Mouse (Mus musculus): ENCODE measurements at regions not wholly inside any gene's neighbourhood (a gene's known extent, or its start where the extent isn't known, plus 50 kb on each side); places are given as distances from the start of the nearest gene placed in this dataset.

- H3K36me3 ChIP-seq (replicated peaks in 1 of 2; ENCODE audit: control insufficient read depth in 1 of 2, insufficient read depth in 1 of 2, low read length in 1 of 2) = no peaks in the 10 kb centered on the region
- H3K4me3 ChIP-seq (replicated peaks in 1 of 3; ENCODE audit: low read depth in 2 of 3, low read length in 2 of 3, poor library complexity in 1 of 3) = no peak overlapping the region
- H3K27ac ChIP-seq (ENCODE audit: insufficient read depth, low read depth) = no peak overlapping the region
- H3K9me3 ChIP-seq (replicated peaks; ENCODE audit: low read length) = peaks cover 20% of the 10 kb centered on the region
- H3K4me2 ChIP-seq (ENCODE audit: insufficient read depth, low read depth, poor library complexity, severe bottlenecking) = no peak overlapping the region
- dilution Hi-C loops (cut with MboI; ENCODE audit: extremely low pct_ligation_motif_present, extremely low pct_unique_long_range_greater_than_20kb, low sequenced_read_pairs) (no loop called here), in situ Hi-C loops (cut with MboI; ENCODE audit: low pct_ligation_motif_present, low pct_unique_long_range_greater_than_20kb, low sequenced_read_pairs) (no loop called here)
- H3K79me2 ChIP-seq (replicated peaks; ENCODE audit: control insufficient read depth, extremely low read depth, insufficient read depth, poor library complexity, severe bottlenecking) = no peaks in the 10 kb centered on the region
- no peaks in the 10 kb centered on the region for H3K27me3 ChIP-seq (replicated peaks)
- no peak for DNase-seq (ENCODE audit: extremely low read depth)
- TF ChIP-seq PAX5 (IDR thresholded peaks at IDR 0.05; ENCODE audit: low read length) (no peak), ZC3H11A (IDR thresholded peaks at IDR 0.05; ENCODE audit: low read depth, low read length) (no peak)
- H3K9ac ChIP-seq (ENCODE audit: insufficient read depth, low read depth) = no peak overlapping the region
- H3K4me1 ChIP-seq (ENCODE audit: control insufficient read depth in 1 of 2, insufficient read depth in 2 of 2) = no peaks in the 10 kb centered on the region
These were observed 192.8 kb upstream of the Negr1 start for GRCm38 (mm10) chr3:156368669-156369343.

- in situ Hi-C loops (cut with MboI; ENCODE audit: low pct_ligation_motif_present, low pct_unique_long_range_greater_than_20kb, low sequenced_read_pairs) = no loop called here
- TF ChIP-seq BHLHE40 (IDR thresholded peaks at IDR 0.05; ENCODE audit: low read depth, low read length) (no peak), EP300 (IDR thresholded peaks at IDR 0.05; ENCODE audit: low read length) (no peak), ZMIZ1 (IDR thresholded peaks at IDR 0.05; ENCODE audit: low read depth, low read length) (no peak), ELF1 (IDR thresholded peaks at IDR 0.05; ENCODE audit: low read depth, low read length) (no peak), PAX5 (IDR thresholded peaks at IDR 0.05; ENCODE audit: low read length) (no peak), TBP (conservative IDR thresholded peaks at IDR 0.05; ENCODE audit: low read depth, low read length) (no peak)
- Histone ChIP-seq H3K4me3 (replicated peaks in 1 of 3; ENCODE audit: low read depth in 2 of 3, low read length in 2 of 3, poor library complexity in 1 of 3) (no peak overlapping the region), H3K36me3 (replicated peaks in 1 of 2; ENCODE audit: control insufficient read depth in 1 of 2, insufficient read depth in 1 of 2, low read length in 1 of 2) (no peaks in the 10 kb centered on the region), H3K27me3 (replicated peaks) (no peaks in the 10 kb centered on the region), H3K79me2 (replicated peaks; ENCODE audit: control insufficient read depth, extremely low read depth, insufficient read depth, poor library complexity, severe bottlenecking) (no peaks in the 10 kb centered on the region), H3K9me3 (replicated peaks; ENCODE audit: low read length) (peaks cover 30% of the 10 kb centered on the region), H3K27ac (ENCODE audit: insufficient read depth, low read depth) (no peak overlapping the region), H3K9ac (ENCODE audit: insufficient read depth, low read depth) (no peak overlapping the region), H3K4me1 (ENCODE audit: control insufficient read depth in 1 of 2, insufficient read depth in 2 of 2) (no peaks in the 10 kb centered on the region), H3K4me2 (ENCODE audit: insufficient read depth, low read depth, poor library complexity, severe bottlenecking) (no peak overlapping the region)
- dilution Hi-C loops (cut with MboI; ENCODE audit: extremely low pct_ligation_motif_present, extremely low pct_unique_long_range_greater_than_20kb, low sequenced_read_pairs) = no loop called here
- no peak for DNase-seq (ENCODE audit: extremely low read depth)
These were observed 184.9 kb upstream of the Negr1 start for GRCm38 (mm10) chr3:156376717-156377116.

GRCm38 (mm10) chr3:156382919-156383318, 178.7 kb upstream of the Negr1 start:
- no peak for DNase-seq (ENCODE audit: extremely low read depth)
- H3K9me3 ChIP-seq (replicated peaks; ENCODE audit: low read length) = peaks cover 7% of the 10 kb centered on the region
- no peaks in the 10 kb centered on the region for H3K36me3 ChIP-seq (replicated peaks in 1 of 2; ENCODE audit: control insufficient read depth in 1 of 2, insufficient read depth in 1 of 2, low read length in 1 of 2)
- in situ Hi-C loops (cut with MboI; ENCODE audit: low pct_ligation_motif_present, low pct_unique_long_range_greater_than_20kb, low sequenced_read_pairs) (no loop called here), dilution Hi-C loops (cut with MboI; ENCODE audit: extremely low pct_ligation_motif_present, extremely low pct_unique_long_range_greater_than_20kb, low sequenced_read_pairs) (no loop called here)
- H3K4me2 ChIP-seq (ENCODE audit: insufficient read depth, low read depth, poor library complexity, severe bottlenecking) = no peak overlapping the region
- H3K27ac ChIP-seq (ENCODE audit: insufficient read depth, low read depth) = no peak overlapping the region
- H3K79me2 ChIP-seq (replicated peaks; ENCODE audit: control insufficient read depth, extremely low read depth, insufficient read depth, poor library complexity, severe bottlenecking) = no peaks in the 10 kb centered on the region
- TF ChIP-seq BHLHE40 (IDR thresholded peaks at IDR 0.05; ENCODE audit: low read depth, low read length) (no peak), RAD21 (IDR thresholded peaks at IDR 0.05; ENCODE audit: low read depth, low read length) (no peak), ZNF384 (IDR thresholded peaks at IDR 0.05; ENCODE audit: low read depth, low read length) (no peak), NELFE (IDR thresholded peaks at IDR 0.05; ENCODE audit: low read depth, low read length) (no peak), MEF2A (IDR thresholded peaks at IDR 0.05; ENCODE audit: borderline replicate concordance, low read depth, low read length) (no peak), E2F4 (IDR thresholded peaks at IDR 0.05; ENCODE audit: insufficient replicate concordance, low read depth, low read length) (no peak), USF2 (conservative IDR thresholded peaks at IDR 0.05; ENCODE audit: low read depth, low read length) (no peak), CHD2 (IDR thresholded peaks at IDR 0.05; ENCODE audit: low read length) (no peak), POLR2AphosphoS2 (IDR thresholded peaks at IDR 0.05; ENCODE audit: low read depth, low read length) (no peak)
- H3K4me3 ChIP-seq (replicated peaks in 1 of 3; ENCODE audit: low read depth in 2 of 3, low read length in 2 of 3, poor library complexity in 1 of 3) = no peak overlapping the region
- no peaks in the 10 kb centered on the region for H3K27me3 ChIP-seq (replicated peaks)
- no peak overlapping the region for H3K9ac ChIP-seq (ENCODE audit: insufficient read depth, low read depth)
- H3K4me1 ChIP-seq (ENCODE audit: control insufficient read depth in 1 of 2, insufficient read depth in 2 of 2) = no peaks in the 10 kb centered on the region

All from CH12.LX (cell line).